Mouse (Mus musculus) C2C12 (cell line): ENCODE results near the gene Trim41.

Source experiments
- CEBPB ChIP-seq: IDR thresholded peaks from one replicate; pipeline ENCODE4 v1.6.1; 2011; ENCODE audit warnings: low read depth, mild to moderate bottlenecking, control low read depth, moderate library complexity
- CTCF ChIP-seq: IDR thresholded peaks from one replicate; pipeline ENCODE4 v1.5.1; 2011; ENCODE audit not compliant: control insufficient read depth, insufficient read depth, insufficient read length
- FOSL1 ChIP-seq: IDR thresholded peaks from one replicate; pipeline ENCODE4 v1.8.0; 2011; ENCODE audit warnings: mild to moderate bottlenecking, low read length; ENCODE audit not compliant: poor library complexity, insufficient read depth, severe bottlenecking
- MAX ChIP-seq: IDR thresholded peaks from one replicate; pipeline ENCODE4 v1.6.1; 2011; ENCODE audit warnings: mild to moderate bottlenecking, control low read depth
- MYOD1 ChIP-seq: IDR thresholded peaks from one replicate; pipeline ENCODE4 v1.6.1; 2011; ENCODE audit warnings: low read depth; ENCODE audit not compliant: control insufficient read depth, insufficient read length
- USF1 ChIP-seq: IDR thresholded peaks from one replicate; pipeline ENCODE4 v1.6.1; 2011; ENCODE audit warnings: low read depth, mild to moderate bottlenecking, control low read depth, moderate library complexity

DNA sequence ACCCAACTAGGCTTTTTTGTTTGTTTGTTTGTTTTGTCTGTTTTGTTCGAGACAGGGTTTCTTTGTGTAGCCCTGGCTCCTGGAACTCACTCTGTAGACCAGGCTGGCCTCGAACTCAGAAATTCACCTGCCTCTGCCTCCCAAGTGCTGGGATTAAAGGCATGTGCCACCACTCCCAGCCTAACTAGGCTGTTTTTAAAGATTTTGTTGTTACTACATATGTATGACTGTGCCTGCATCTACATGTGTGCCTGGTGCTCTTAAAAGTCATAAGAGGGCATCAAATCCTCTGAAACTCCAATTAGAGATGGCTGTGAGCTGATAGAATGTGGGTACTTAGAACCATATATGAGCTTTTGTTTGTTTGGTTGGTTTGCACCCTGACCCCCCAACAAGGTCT, 14.1 kb upstream of the Trim41 start:
- TF ChIP-seq CTCF (no peak), MAX (no peak), MYOD1 (no peak), CEBPB (no peak), USF1 (no peak), FOSL1 (no peak)
